Mouse (Mus musculus) hindbrain, embryonic 12.5 days (tissue): ENCODE measurements at regions not wholly inside any gene's neighbourhood (a gene's known extent, or its start where the extent isn't known, plus 50 kb on each side); places are given as distances from the start of the nearest gene placed in this dataset.

ENCODE experiments used
- ATAC-seq: fragments of 200-750 bp; cut with Nextera tagmentation; 2 replicates; pipeline ENCODE4 v1.8.0; 2017; ENCODE audit warnings: moderate TSS enrichment; ENCODE audit not compliant: low FRiP score
- H3K27ac ChIP-seq: fragments of 300-500 bp; sonication (generic); 2 replicates; pipeline ENCODE4 v1.5.1; 2016; ENCODE audit warnings: mild to moderate bottlenecking
- H3K27me3 ChIP-seq: fragments of 300-500 bp; sonication (generic); 2 replicates; pipeline ENCODE4 v1.6.1; 2016; ENCODE audit warnings: mild to moderate bottlenecking
- H3K36me3 ChIP-seq: fragments of 300-500 bp; sonication (generic); 2 replicates; pipeline ENCODE4 v1.6.1; 2016; ENCODE audit warnings: mild to moderate bottlenecking
- H3K4me1 ChIP-seq: fragments of 300-500 bp; sonication (generic); 2 replicates; pipeline ENCODE4 v1.6.1; 2016
- H3K4me2 ChIP-seq: fragments of 300-500 bp; sonication (generic); replicated peaks from 2 replicates; pipeline ENCODE4 v1.6.1; 2016; ENCODE audit warnings: mild to moderate bottlenecking
- H3K4me3 ChIP-seq: fragments of 300-500 bp; sonication (generic); 2 replicates; pipeline ENCODE4 v1.5.1; 2016; ENCODE audit warnings: mild to moderate bottlenecking
- H3K9ac ChIP-seq: fragments of 300-500 bp; sonication (generic); 2 replicates; pipeline ENCODE4 v1.6.1; 2016; ENCODE audit warnings: mild to moderate bottlenecking, moderate library complexity
- H3K9me3 ChIP-seq: fragments of 300-500 bp; sonication (generic); replicated peaks from 2 replicates; pipeline ENCODE4 v1.6.1; 2016; ENCODE audit warnings: mild to moderate bottlenecking
- WGBS: fragments of 180-500 bp; shearing (Covaris S2); methylation state at CpG from one replicate; pipeline ENCODE4 v1.1.7; 2016; 5-methylcytosine and 5-hydroxymethylcytosine counted together

GRCm38 (mm10) chr17:4208142-4208925, 512.3 kb upstream of the Nox3 start:
- Histone ChIP-seq H3K9me3 (no peaks in the 10 kb centered on the region), H3K4me1 (no peaks in the 10 kb centered on the region), H3K4me3 (no peak overlapping the region), H3K4me2 (no peak overlapping the region), H3K9ac (no peak overlapping the region), H3K36me3 (no peaks in the 10 kb centered on the region), H3K27ac (no peak overlapping the region), H3K27me3 (no peaks in the 10 kb centered on the region)
- 78% methylated on average over 5 of the region's 5 CpGs for WGBS
- no peak for ATAC-seq

- no peaks in the 10 kb centered on the region for H3K9me3 ChIP-seq
- ATAC-seq: no peak
- H3K27me3 ChIP-seq: no peaks in the 10 kb centered on the region
- 90% methylated on average over 8 of the region's 8 CpGs for WGBS
- H3K4me3 ChIP-seq: no peak overlapping the region
- no peak overlapping the region for H3K4me2 ChIP-seq
- H3K9ac ChIP-seq: no peak overlapping the region
- H3K36me3 ChIP-seq: no peaks in the 10 kb centered on the region
- H3K4me1 ChIP-seq: no peaks in the 10 kb centered on the region
- H3K27ac ChIP-seq: no peak overlapping the region
Observed at GRCm38 (mm10) chr17:4209650-4210049, 513.6 kb upstream of the Nox3 start.

- Histone ChIP-seq H3K4me1 (no peaks in the 10 kb centered on the region), H3K4me3 (no peak overlapping the region), H3K9ac (no peak overlapping the region), H3K27ac (no peak overlapping the region), H3K36me3 (no peaks in the 10 kb centered on the region), H3K27me3 (no peaks in the 10 kb centered on the region), H3K9me3 (no peaks in the 10 kb centered on the region), H3K4me2 (no peak overlapping the region)
- ATAC-seq: no peak
- WGBS: 62% methylated on average over 4 of the region's 4 CpGs
Observed at GRCm38 (mm10) chr17:4212586-4212985, 516.5 kb upstream of the Nox3 start.

GRCm38 (mm10) chr17:4214970-4215369, 518.9 kb upstream of the Nox3 start:
- Histone ChIP-seq H3K27me3 (no peaks in the 10 kb centered on the region), H3K36me3 (no peaks in the 10 kb centered on the region), H3K4me3 (no peak overlapping the region), H3K4me2 (no peak overlapping the region), H3K27ac (no peak overlapping the region), H3K4me1 (no peaks in the 10 kb centered on the region), H3K9me3 (no peaks in the 10 kb centered on the region), H3K9ac (no peak overlapping the region)
- ATAC-seq: no peak
- 77% methylated on average over 8 of the region's 8 CpGs for WGBS

- Histone ChIP-seq H3K36me3 (no peaks in the 10 kb centered on the region), H3K9ac (no peak overlapping the region), H3K27me3 (no peaks in the 10 kb centered on the region), H3K9me3 (no peaks in the 10 kb centered on the region), H3K4me1 (no peaks in the 10 kb centered on the region), H3K4me3 (no peak overlapping the region), H3K27ac (no peak overlapping the region), H3K4me2 (no peak overlapping the region)
- ATAC-seq: no peak
- 54% methylated on average over 4 of the region's 4 CpGs for WGBS
Observed at GRCm38 (mm10) chr17:4216203-4216602, 520.1 kb upstream of the Nox3 start.

- Histone ChIP-seq H3K4me3 (no peak overlapping the region), H3K36me3 (no peaks in the 10 kb centered on the region), H3K27me3 (no peaks in the 10 kb centered on the region), H3K4me1 (no peaks in the 10 kb centered on the region), H3K9ac (no peak overlapping the region), H3K4me2 (no peak overlapping the region), H3K27ac (no peak overlapping the region), H3K9me3 (no peaks in the 10 kb centered on the region)
- no peak for ATAC-seq
- WGBS: 86% methylated on average over 8 of the region's 8 CpGs
Observed at GRCm38 (mm10) chr17:4216750-4217149, 520.7 kb upstream of the Nox3 start.

- no peak for ATAC-seq
- Histone ChIP-seq H3K4me3 (no peak overlapping the region), H3K4me2 (no peak overlapping the region), H3K4me1 (no peaks in the 10 kb centered on the region), H3K9me3 (no peaks in the 10 kb centered on the region), H3K27me3 (no peaks in the 10 kb centered on the region), H3K9ac (no peak overlapping the region), H3K36me3 (no peaks in the 10 kb centered on the region), H3K27ac (no peak overlapping the region)
- 73% methylated on average over 12 of the region's 12 CpGs for WGBS
Observed at GRCm38 (mm10) chr17:4220661-4221360, 524.8 kb upstream of the Nox3 start.

GRCm38 (mm10) chr17:4227889-4228288, 531.8 kb upstream of the Nox3 start:
- no peak for ATAC-seq
- 69% methylated on average over 10 of the region's 10 CpGs for WGBS
- Histone ChIP-seq H3K4me3 (no peak overlapping the region), H3K27ac (no peak overlapping the region), H3K9ac (no peak overlapping the region), H3K9me3 (no peaks in the 10 kb centered on the region), H3K36me3 (no peaks in the 10 kb centered on the region), H3K4me2 (no peak overlapping the region), H3K27me3 (no peaks in the 10 kb centered on the region), H3K4me1 (peaks cover 8% of the 10 kb centered on the region; the same call in 1 of the 2 replicates)

GRCm38 (mm10) chr17:4229969-4230368, 533.9 kb upstream of the Nox3 start:
- no peak overlapping the region for H3K9ac ChIP-seq
- no peak overlapping the region for H3K4me2 ChIP-seq
- H3K4me3 ChIP-seq: no peak overlapping the region
- peaks cover 8% of the 10 kb centered on the region; the same call in 1 of the 2 replicates for H3K4me1 ChIP-seq
- H3K27ac ChIP-seq: no peak overlapping the region
- no peaks in the 10 kb centered on the region for H3K36me3 ChIP-seq
- 68% methylated on average over 2 of the region's 2 CpGs for WGBS
- no peaks in the 10 kb centered on the region for H3K9me3 ChIP-seq
- no peak for ATAC-seq
- H3K27me3 ChIP-seq: no peaks in the 10 kb centered on the region

- Histone ChIP-seq H3K9me3 (no peaks in the 10 kb centered on the region), H3K4me2 (no peak overlapping the region), H3K27ac (no peak overlapping the region), H3K36me3 (no peaks in the 10 kb centered on the region), H3K9ac (no peak overlapping the region), H3K4me1 (no peaks in the 10 kb centered on the region), H3K4me3 (no peak overlapping the region), H3K27me3 (no peaks in the 10 kb centered on the region)
- WGBS: 86% methylated on average over 2 of the region's 2 CpGs
- no peak for ATAC-seq
Observed at GRCm38 (mm10) chr17:4250476-4250875, 554.4 kb upstream of the Nox3 start.

GRCm38 (mm10) chr17:4265471-4265870, 569.4 kb upstream of the Nox3 start:
- peaks cover 12% of the 10 kb centered on the region for H3K4me1 ChIP-seq
- H3K4me2 ChIP-seq: no peak overlapping the region
- no peaks in the 10 kb centered on the region for H3K9me3 ChIP-seq
- no peaks in the 10 kb centered on the region for H3K36me3 ChIP-seq
- 47% methylated on average over 6 of the region's 6 CpGs for WGBS
- no peak overlapping the region for H3K9ac ChIP-seq
- no peak overlapping the region for H3K27ac ChIP-seq
- ATAC-seq: no peak
- no peaks in the 10 kb centered on the region for H3K27me3 ChIP-seq
- no peak overlapping the region for H3K4me3 ChIP-seq

- Histone ChIP-seq H3K27me3 (no peaks in the 10 kb centered on the region), H3K4me1 (peaks cover 12% of the 10 kb centered on the region), H3K4me2 (no peak overlapping the region), H3K27ac (0 out of 2 replicates have a peak overlapping the region, but pooled peaks have one; percentile 44), H3K36me3 (no peaks in the 10 kb centered on the region), H3K4me3 (no peak overlapping the region), H3K9me3 (no peaks in the 10 kb centered on the region), H3K9ac (no peak overlapping the region)
- 6% methylated on average over 6 of the region's 6 CpGs for WGBS
- ATAC-seq: no peak
Observed at GRCm38 (mm10) chr17:4265946-4266345, 569.9 kb upstream of the Nox3 start.

GRCm38 (mm10) chr17:4266487-4266886, 570.4 kb upstream of the Nox3 start:
- Histone ChIP-seq H3K4me2 (no peak overlapping the region), H3K9ac (no peak overlapping the region), H3K36me3 (no peaks in the 10 kb centered on the region), H3K27me3 (no peaks in the 10 kb centered on the region), H3K27ac (0 out of 2 replicates have a peak overlapping the region, but pooled peaks have one; percentile 44), H3K4me3 (no peak overlapping the region), H3K4me1 (peaks cover 12% of the 10 kb centered on the region), H3K9me3 (no peaks in the 10 kb centered on the region)
- no peak for ATAC-seq
- WGBS: 53% methylated on average over 5 of the region's 5 CpGs
